Mouse (Mus musculus) erythroblast, embryonic 14.5 days (primary cell): ENCODE data around the gene Lypd5.

Experiments used
- GATA1 ChIP-seq: IDR thresholded peaks from 2 replicates; pipeline ENCODE4 v1.6.1; 2012; ENCODE audit warnings: low read length, inconsistent platforms, mixed read lengths
- TAL1 ChIP-seq: IDR thresholded peaks from 3 replicates; pipeline ENCODE4 v1.6.1; 2012; ENCODE audit warnings: low read length, inconsistent platforms, mixed read lengths

GRCm38 (mm10) chr7:24372786-24373185, 23.8 kb downstream of the Lypd5 start:
- no peak for TF ChIP-seq TAL1
- TF ChIP-seq GATA1 = no peak
